Mouse (Mus musculus) left cerebral cortex, adult 2 months (tissue): ENCODE results near the gene Zan. TPM values are rescaled to one million over a fixed set of nuclear protein-coding genes. Genes with fewer than 3 reads are reported as not detected.

ENCODE experiments used
- DNase-seq, 2 experiments: peaks; one replicate each; pipeline ENCODE4 v3.0.0; 2021 to 2022; ENCODE audit warnings: low spot score in 2 of 2, mixed read lengths in 1 of 2; ENCODE audit errors: extremely low spot score in 1 of 2
- H3K27ac ChIP-seq: fragments of 200-600 bp; 2 replicates; pipeline ENCODE4 v1.8.1; 2022
- H3K4me3 ChIP-seq: fragments of 200-600 bp; 2 replicates; pipeline ENCODE4 v1.8.1; 2022
- CTCF ChIP-seq: fragments of 200-600 bp; IDR thresholded peaks from 2 replicates; pipeline ENCODE4 v1.8.1; 2022; ENCODE audit warnings: antibody characterized with exemption, mild to moderate bottlenecking, moderate library complexity
- intact Hi-C: fragments of 180-260 bp; cut with DNase I; formaldehyde crosslinking; loops from one replicate; pipeline ENCODE4 v1.15.1; 2025
- total RNA-seq, 2 experiments: library from RNA; stranded (reverse); gene quantifications; 2 replicates each; pipeline ENCODE4 v1.2.3; 2021

Gene Zan
- total RNA-seq, 2 experiments from 2014 or later, result 0.30 to 0.38 TPM

GRCm38 (mm10) chr5:137345821-137346220 lies 131.0 kb downstream of the Zan start:
- no peak overlapping the region for H3K27ac ChIP-seq
- no peak for TF ChIP-seq CTCF
- DNase-seq, result no peak
- intact Hi-C loops, result no loop called here
- no peak overlapping the region for H3K4me3 ChIP-seq

DNA sequence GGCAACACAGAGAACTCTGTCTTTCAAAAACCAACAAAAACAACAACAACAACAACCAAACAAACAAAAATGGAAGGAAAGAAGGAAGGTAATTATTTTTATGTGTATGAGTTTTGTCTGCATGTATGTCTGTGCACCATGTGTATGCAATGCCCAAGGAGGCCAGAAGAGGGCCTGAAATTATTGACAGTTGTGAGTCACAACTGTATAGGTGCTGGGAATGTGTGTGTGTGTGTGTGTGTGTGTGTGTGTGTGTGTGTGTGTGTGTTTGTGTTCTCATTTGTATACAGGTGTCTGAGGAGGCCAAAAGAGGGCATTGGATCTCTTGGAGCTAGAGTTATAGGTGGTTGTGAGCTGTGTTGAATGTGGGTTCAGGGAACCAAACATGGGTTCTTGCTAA lies 133.0 kb downstream of the Zan start:
- Histone ChIP-seq H3K27ac (no peak overlapping the region), H3K4me3 (no peak overlapping the region)
- intact Hi-C loops, result no loop called here
- DNase-seq, result no peak
- TF ChIP-seq CTCF, result no peak

GRCm38 (mm10) chr5:137343412-137343811 lies 133.5 kb downstream of the Zan start:
- no peak for DNase-seq
- H3K4me3 ChIP-seq, result no peak overlapping the region
- TF ChIP-seq CTCF, result no peak
- intact Hi-C loops, result no loop called here
- H3K27ac ChIP-seq, result no peak overlapping the region

DNA sequence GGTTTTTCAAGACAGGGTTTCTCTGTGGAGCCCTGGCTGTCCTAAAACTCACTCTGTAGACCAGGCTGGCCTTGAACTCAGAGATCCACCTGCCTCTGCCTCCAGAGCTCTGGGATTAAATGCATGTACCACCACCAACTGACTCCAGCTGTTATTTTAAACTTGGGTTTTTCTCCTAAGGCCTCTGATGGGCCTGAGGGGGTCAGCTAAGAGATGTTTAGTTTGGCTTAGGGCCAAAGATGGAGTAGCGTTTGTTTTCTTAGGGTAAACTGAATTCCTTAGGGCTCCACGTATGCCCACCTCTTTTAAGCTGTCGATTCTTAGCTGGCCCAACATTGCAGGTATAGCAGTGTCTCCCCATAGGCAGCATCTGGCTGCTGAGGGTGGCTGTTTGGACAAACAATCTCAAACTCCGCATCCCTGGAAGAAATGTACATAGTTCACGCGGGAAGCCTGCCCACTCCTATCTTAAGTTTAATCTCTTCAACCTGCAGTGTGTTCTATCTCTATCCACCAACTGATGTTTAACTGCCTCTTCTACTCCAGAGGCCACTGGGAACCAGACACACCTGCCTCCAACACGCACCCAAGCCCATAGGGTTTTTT lies 134.4 kb downstream of the Zan start:
- no peak for DNase-seq
- intact Hi-C loops, result no loop called here
- no peak for TF ChIP-seq CTCF
- Histone ChIP-seq H3K4me3 (no peak overlapping the region), H3K27ac (no peak overlapping the region)

DNA sequence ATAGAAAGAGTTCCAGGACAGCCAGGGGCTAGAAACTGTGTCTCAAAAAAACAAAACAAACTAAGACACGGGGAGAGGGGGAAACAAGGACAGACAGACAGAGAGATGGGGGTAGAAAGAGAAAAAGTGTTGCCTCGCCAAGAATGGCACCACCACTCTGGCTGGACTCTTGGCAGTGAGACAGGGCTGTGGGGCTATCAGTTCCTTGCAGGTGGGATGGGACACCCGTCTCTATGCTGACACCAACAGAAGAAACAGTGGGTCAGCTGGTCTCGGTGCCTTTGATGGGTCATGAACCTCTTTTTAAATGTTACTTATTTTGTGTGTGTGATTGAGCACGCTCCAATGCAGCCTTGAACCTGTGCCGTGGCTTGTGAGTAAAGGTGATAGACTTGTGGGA lies 136.6 kb downstream of the Zan start:
- intact Hi-C loops, result no loop called here
- DNase-seq, result no peak

GRCm38 (mm10) chr5:137339290-137339979 lies 137.4 kb downstream of the Zan start:
- intact Hi-C loops, result loop anchor here (5.0 to 10.0 kb wide), 3 partner anchors 255 to 825 kb away; partner anchors contain the start of genes Cops6 and Ppp1r35
- no peak for TF ChIP-seq CTCF
- DNase-seq, result no peak
- H3K4me3 ChIP-seq, result peak overlapping the region; percentile 55
- peak overlapping the region; percentile 74; the same call in 1 of the 2 replicates for H3K27ac ChIP-seq

More for the DNA sequence above, 136.6 kb downstream of the Zan start:
- Histone ChIP-seq H3K4me3 (no peak overlapping the region), H3K27ac (no peak overlapping the region)
- TF ChIP-seq CTCF, result no peak

- intact Hi-C loops, result loop anchor here (1.0 to 10.0 kb wide), 4 partner anchors 256 to 826 kb away; partner anchors contain the start of genes Cops6 and Ppp1r35
- peak overlapping the region; percentile 74 for H3K27ac ChIP-seq
- peak overlapping the region; percentile 55 for H3K4me3 ChIP-seq
- DNase-seq, result no peak
- no peak for TF ChIP-seq CTCF
Observed at GRCm38 (mm10) chr5:137338663-137339289, 138.1 kb downstream of the Zan start.

- Histone ChIP-seq H3K27ac (peak overlapping the region; percentile 74), H3K4me3 (peak overlapping the region; percentile 55)
- peak; percentile 89 to 90 for DNase-seq
- intact Hi-C loops, result loop anchor here (1.0 to 10.0 kb wide), 4 partner anchors 257 to 827 kb away; partner anchors contain the start of genes Cops6 and Ppp1r35
- no peak for TF ChIP-seq CTCF
Observed at GRCm38 (mm10) chr5:137338256-137338655, 138.6 kb downstream of the Zan start.

DNA sequence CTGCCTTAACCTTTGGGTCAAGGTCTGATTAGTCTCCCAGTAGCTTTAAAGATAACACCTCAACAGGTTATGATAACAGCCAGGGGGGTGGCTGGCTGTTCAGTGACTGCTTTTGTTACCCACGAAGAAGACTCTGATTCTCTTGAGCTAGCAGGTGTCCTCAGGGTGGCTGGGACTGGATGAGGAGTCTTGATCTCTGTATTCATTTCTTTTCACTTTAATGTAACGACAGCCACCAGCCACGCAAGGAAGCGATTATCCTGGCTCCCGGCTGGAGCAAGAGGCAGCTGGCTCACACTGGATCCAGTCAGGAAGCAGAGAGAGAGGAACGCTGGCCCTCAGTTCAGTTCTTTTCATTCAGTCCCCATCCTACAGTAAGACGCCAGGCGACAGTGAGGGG lies 139.7 kb downstream of the Zan start:
- no peak for TF ChIP-seq CTCF
- DNase-seq, result no peak
- intact Hi-C loops, result loop anchor here (5.0 to 10.0 kb wide), 3 partner anchors 258 to 828 kb away; partner anchors contain the start of genes Cops6 and Ppp1r35
- no peak overlapping the region for H3K4me3 ChIP-seq
- H3K27ac ChIP-seq, result no peak overlapping the region

DNA sequence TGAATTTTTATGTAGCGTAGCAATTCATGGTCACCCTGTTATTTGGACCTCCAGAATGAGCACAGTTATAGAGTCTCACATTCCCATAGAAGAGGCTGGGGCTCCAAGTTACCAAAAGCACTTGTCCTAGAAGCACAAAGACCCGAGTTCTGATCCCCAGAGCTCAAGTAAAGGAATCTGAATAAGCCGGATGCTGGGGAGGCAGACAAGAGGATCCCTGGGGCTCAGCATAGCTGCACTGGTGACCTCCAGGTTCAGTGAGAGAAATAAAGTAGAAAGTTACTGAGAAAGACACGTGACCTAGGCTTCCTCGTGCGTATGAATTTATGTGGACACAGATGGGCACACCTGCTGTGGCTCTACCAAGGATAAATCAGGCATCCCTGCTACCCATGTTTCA lies 141.8 kb downstream of the Zan start:
- no peak overlapping the region for H3K27ac ChIP-seq
- DNase-seq, result no peak
- H3K4me3 ChIP-seq, result no peak overlapping the region
- no peak for TF ChIP-seq CTCF
- intact Hi-C loops, result loop anchor here (2.0 to 10.0 kb wide), 4 partner anchors 168 to 830 kb away; partner anchors contain the start of genes Cops6, Pop7 and Ppp1r35

DNA sequence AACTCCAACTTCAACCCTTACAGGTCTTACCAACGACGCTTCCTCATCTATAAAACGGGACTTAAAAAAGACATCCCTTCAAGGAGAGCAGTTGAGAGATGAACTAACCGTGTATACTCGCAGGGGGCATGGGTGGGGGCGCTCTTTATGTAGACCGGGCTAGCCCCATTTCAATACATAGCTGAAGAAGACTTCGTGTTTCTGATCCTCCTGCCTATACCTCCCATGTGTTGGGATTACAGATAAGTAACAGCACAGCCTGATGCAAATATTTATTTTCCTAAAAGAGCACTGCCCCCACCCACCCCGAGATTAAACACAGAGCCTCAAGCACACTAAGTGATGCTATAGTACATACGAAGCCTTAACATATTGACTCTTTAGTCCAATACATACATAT lies 142.5 kb downstream of the Zan start:
- DNase-seq, result no peak
- intact Hi-C loops, result loop anchor here (2.0 to 10.0 kb wide), 3 partner anchors 168 to 830 kb away; partner anchors contain the start of genes Cops6 and Pop7
- Histone ChIP-seq H3K4me3 (peak overlapping the region; percentile 59; the same call in 1 of the 2 replicates), H3K27ac (no peak overlapping the region)
- TF ChIP-seq CTCF, result no peak
